ENCODE assay signal across 11 mouse cellular contexts in genomic region chr6:90802604-90803003, GRCm38 (mm10).
DNase-seq lines count a peak whose midpoint lies in the region; ATAC-seq lines count a peak whose summit lies in the region.
"Had no signal": no experiment of that assay in that cellular context is flagged by ENCODE, and none has a peak within 500 bp of the region (broad histone marks: within the 10 kb centered on the region; RNA-seq: fewer than 3 reads in every experiment).

No protein-coding gene starts in this region.

- no peak overlapping the region for H3K4me2 ChIP-seq in hindbrain, embryonic 13.5 days
- H3K4me2 ChIP-seq: liver, embryonic 11.5 days had no signal

- peak overlapping the region; percentile 19; the same call in 1 of the 2 replicates for H3K9ac ChIP-seq in hindbrain, embryonic 13.5 days

- peak; percentile 43; the same call in 1 of the 2 replicates for ATAC-seq in hindbrain, embryonic 13.5 days (ENCODE audit: low FRiP score)

- WGBS in hindbrain, embryonic 13.5 days = 46% methylated on average over 8 of the region's 8 CpGs
- WGBS in hindbrain, embryonic 10.5 days = 86% methylated on average over 8 of the region's 8 CpGs

- no peak overlapping the region for H3K4me3 ChIP-seq in hindbrain, embryonic 13.5 days
- H3K4me3 ChIP-seq in hindbrain, embryonic 10.5 days = no peak overlapping the region

- H3K27me3 ChIP-seq in hindbrain, embryonic 13.5 days = no peaks in the 10 kb centered on the region
- no peaks in the 10 kb centered on the region for H3K27me3 ChIP-seq in hindbrain, embryonic 10.5 days (ENCODE audit: insufficient read depth, poor library complexity, severe bottlenecking)

- H3K4me1 ChIP-seq in hindbrain, embryonic 13.5 days (replicated peaks) = peaks cover 41% of the 10 kb centered on the region
- H3K4me1 ChIP-seq in hindbrain, embryonic 10.5 days (replicated peaks) = peaks cover 25% of the 10 kb centered on the region

- no peak for DNase-seq in hindbrain, embryonic 10.5 days (ENCODE audit: low spot score)
- DNase-seq in cerebellum, adult 9-11 months = peak; percentile 95
- peak; percentile 74 to 78 for DNase-seq in layer of hippocampus, adult 8-10 months (ENCODE audit: low spot score in 2 of 2)
- DNase-seq in right cerebral cortex, adult 2 months (ENCODE audit: low spot score in 2 of 2) = peak; percentile 60 to 71
- no peak for DNase-seq in heart, adult 11 months
- DNase-seq in kidney, postnatal 25 days = no peak
- no peak for DNase-seq in urinary bladder, adult 2 months (ENCODE audit: low spot score)
- DNase-seq: thymus, postnatal 4 days had no signal

- H3K27ac ChIP-seq in hindbrain, embryonic 13.5 days = peak overlapping the region; percentile 79
- no peak overlapping the region for H3K27ac ChIP-seq in hindbrain, embryonic 10.5 days

- H3K36me3 ChIP-seq in hindbrain, embryonic 13.5 days = no peaks in the 10 kb centered on the region
- H3K36me3 ChIP-seq in hindbrain, embryonic 10.5 days = no peaks in the 10 kb centered on the region
- H3K36me3 ChIP-seq: G1E had no signal

- H3K9me3 ChIP-seq in hindbrain, embryonic 13.5 days = no peaks in the 10 kb centered on the region
- H3K9me3 ChIP-seq in hindbrain, embryonic 10.5 days = no peaks in the 10 kb centered on the region
- H3K9me3 ChIP-seq: G1E had no signal

Comparison
In these comparisons a context has a peak if more than half of its experiments do, and no peak if none do; other contexts are left out.
1. DNase-seq: peak in cerebellum, adult 9-11 months (single experiment), layer of hippocampus, adult 8-10 months (2 of 2) and right cerebral cortex, adult 2 months (2 of 2); none in hindbrain, embryonic 10.5 days (single experiment), heart, adult 11 months (single experiment), kidney, postnatal 25 days (0 of 2) and urinary bladder, adult 2 months (single experiment).